Mouse (Mus musculus) limb, embryonic 12.5 days (tissue): ENCODE data around the gene Hbb-bh1. TPM values are rescaled to one million over a fixed set of nuclear protein-coding genes. Genes with fewer than 3 reads are reported as not detected.
"Not testable (repeated sequence)": the region's sequence is repeated elsewhere in the genome, so short reads cannot be mapped to it uniquely, and the experiment has no call there.

Source experiments
- ATAC-seq: fragments of 200-750 bp; cut with Nextera tagmentation; 2 replicates; pipeline ENCODE4 v1.8.0; 2017; ENCODE audit warnings: low read depth, moderate TSS enrichment; ENCODE audit not compliant: insufficient number of reproducible peaks, insufficient read depth, low FRiP score, low TSS enrichment
- H3K27ac ChIP-seq: fragments of 300-500 bp; sonication (generic); 2 replicates; pipeline ENCODE4 v1.5.1; 2016; ENCODE audit warnings: mild to moderate bottlenecking, moderate library complexity
- H3K27me3 ChIP-seq: fragments of 300-500 bp; sonication (generic); 2 replicates; pipeline ENCODE4 v1.6.1; 2016; ENCODE audit warnings: mild to moderate bottlenecking, moderate library complexity
- H3K36me3 ChIP-seq: fragments of 300-500 bp; sonication (generic); 2 replicates; pipeline ENCODE4 v1.6.1; 2016; ENCODE audit warnings: mild to moderate bottlenecking, moderate library complexity
- H3K4me1 ChIP-seq: fragments of 300-500 bp; sonication (generic); replicated peaks from 2 replicates; pipeline ENCODE4 v1.6.1; 2016
- H3K4me2 ChIP-seq: fragments of 300-500 bp; sonication (generic); 2 replicates; pipeline ENCODE4 v1.6.1; 2016; ENCODE audit warnings: mild to moderate bottlenecking, moderate library complexity
- H3K4me3 ChIP-seq: fragments of 300-500 bp; sonication (generic); replicated peaks from 2 replicates; pipeline ENCODE4 v1.5.1; 2016; ENCODE audit warnings: mild to moderate bottlenecking
- H3K9ac ChIP-seq: fragments of 300-500 bp; sonication (generic); replicated peaks from 2 replicates; pipeline ENCODE4 v1.6.1; 2016; ENCODE audit warnings: mild to moderate bottlenecking, moderate library complexity
- H3K9me3 ChIP-seq: fragments of 300-500 bp; sonication (generic); 2 replicates; pipeline ENCODE4 v1.6.1; 2016; ENCODE audit warnings: mild to moderate bottlenecking, moderate library complexity
- WGBS: fragments of 180-500 bp; shearing (Covaris S2); methylation state at CpG from one replicate; pipeline ENCODE4 v1.1.7; 2016; 5-methylcytosine and 5-hydroxymethylcytosine counted together
- polyA plus RNA-seq: library from polyadenylated mRNA; unstranded; fragments of >200 nt; fragmentation: Nextera tagmentation; extraction: Ambion mirVana; gene quantifications from 2 replicates; pipeline ENCODE4 v1.2.1, GENCODE M21; 2016

Hbb-bh1 gene
- polyA plus RNA-seq, 1 experiment from 2014 or later = 622 TPM

- H3K36me3 ChIP-seq = no peaks in the 10 kb centered on the region
- no peak overlapping the region for H3K27ac ChIP-seq
- no peaks in the 10 kb centered on the region for H3K4me1 ChIP-seq
- no peaks in the 10 kb centered on the region for H3K9me3 ChIP-seq
- H3K9ac ChIP-seq = no peak overlapping the region
- no peak overlapping the region for H3K4me2 ChIP-seq
- no peak overlapping the region for H3K4me3 ChIP-seq
- H3K27me3 ChIP-seq = no peaks in the 10 kb centered on the region
- 79% methylated on average over 1 of the region's 1 CpGs for WGBS
- no peak for ATAC-seq
Observed at GRCm38 (mm10) chr7:103811223-103811845, 31.6 kb downstream of the Hbb-bh1 start.

- H3K9ac ChIP-seq = no peak overlapping the region
- no peak overlapping the region for H3K27ac ChIP-seq
- 77% methylated on average over 3 of the region's 3 CpGs for WGBS
- H3K4me3 ChIP-seq = no peak overlapping the region
- ATAC-seq = no peak
- no peaks in the 10 kb centered on the region for H3K4me1 ChIP-seq
- H3K27me3 ChIP-seq = no peaks in the 10 kb centered on the region
- no peak overlapping the region for H3K4me2 ChIP-seq
- H3K9me3 ChIP-seq = no peaks in the 10 kb centered on the region
- H3K36me3 ChIP-seq = no peaks in the 10 kb centered on the region
Observed at GRCm38 (mm10) chr7:103810746-103811145, 32.2 kb downstream of the Hbb-bh1 start.

- no peak for ATAC-seq
- Histone ChIP-seq H3K4me3 (no peak overlapping the region), H3K4me1 (no peaks in the 10 kb centered on the region), H3K9me3 (no peaks in the 10 kb centered on the region), H3K9ac (no peak overlapping the region), H3K27me3 (no peaks in the 10 kb centered on the region), H3K36me3 (no peaks in the 10 kb centered on the region), H3K4me2 (no peak overlapping the region), H3K27ac (no peak overlapping the region)
- WGBS = 68% methylated on average over 1 of the region's 1 CpGs
Observed at GRCm38 (mm10) chr7:103810296-103810695, 32.7 kb downstream of the Hbb-bh1 start.

GRCm38 (mm10) chr7:103809801-103810155 is 33.2 kb downstream of the Hbb-bh1 start:
- 72% methylated on average over 1 of the region's 1 CpGs for WGBS

GRCm38 (mm10) chr7:103808971-103809800 is 33.8 kb downstream of the Hbb-bh1 start:
- H3K4me3 ChIP-seq = no peak overlapping the region
- ATAC-seq = no peak
- no peaks in the 10 kb centered on the region for H3K36me3 ChIP-seq
- H3K4me1 ChIP-seq = no peaks in the 10 kb centered on the region
- no peaks in the 10 kb centered on the region for H3K9me3 ChIP-seq
- H3K27ac ChIP-seq = no peak overlapping the region
- no peak overlapping the region for H3K4me2 ChIP-seq
- no peak overlapping the region for H3K9ac ChIP-seq
- H3K27me3 ChIP-seq = no peaks in the 10 kb centered on the region
- 66% methylated on average over 5 of the region's 5 CpGs for WGBS

More at GRCm38 (mm10) chr7:103809801-103810155, 33.2 kb downstream of the Hbb-bh1 start:
- H3K27me3 ChIP-seq = no peaks in the 10 kb centered on the region
- no peak overlapping the region for H3K4me3 ChIP-seq
- H3K9me3 ChIP-seq = no peaks in the 10 kb centered on the region
- no peak overlapping the region for H3K9ac ChIP-seq
- no peaks in the 10 kb centered on the region for H3K36me3 ChIP-seq
- H3K4me1 ChIP-seq = no peaks in the 10 kb centered on the region
- H3K27ac ChIP-seq = no peak overlapping the region
- ATAC-seq = no peak
- H3K4me2 ChIP-seq = no peak overlapping the region

- WGBS = 82% methylated on average over 2 of the region's 2 CpGs
- not testable (repeated sequence) for H3K4me1 ChIP-seq, ATAC-seq, H3K9me3 ChIP-seq, H3K4me3 ChIP-seq, H3K4me2 ChIP-seq, H3K27ac ChIP-seq, H3K27me3 ChIP-seq, H3K9ac ChIP-seq, H3K36me3 ChIP-seq
Observed at GRCm38 (mm10) chr7:103808120-103808519, 34.8 kb downstream of the Hbb-bh1 start.

GRCm38 (mm10) chr7:103806856-103807255 is 36.1 kb downstream of the Hbb-bh1 start:
- no peak overlapping the region for H3K4me2 ChIP-seq
- ATAC-seq = no peak
- no peaks in the 10 kb centered on the region for H3K4me1 ChIP-seq
- H3K9ac ChIP-seq = no peak overlapping the region
- H3K27ac ChIP-seq = no peak overlapping the region
- no peaks in the 10 kb centered on the region for H3K27me3 ChIP-seq
- H3K4me3 ChIP-seq = no peak overlapping the region
- no peaks in the 10 kb centered on the region for H3K9me3 ChIP-seq
- WGBS = 62% methylated on average over 1 of the region's 1 CpGs
- no peaks in the 10 kb centered on the region for H3K36me3 ChIP-seq

GRCm38 (mm10) chr7:103792669-103793388 is 50.1 kb downstream of the Hbb-bh1 start:
- Histone ChIP-seq H3K9ac (no peak overlapping the region), H3K4me2 (no peak overlapping the region), H3K4me3 (no peak overlapping the region), H3K9me3 (no peaks in the 10 kb centered on the region), H3K27me3 (no peaks in the 10 kb centered on the region), H3K36me3 (no peaks in the 10 kb centered on the region), H3K4me1 (no peaks in the 10 kb centered on the region), H3K27ac (no peak overlapping the region)
- ATAC-seq = no peak
- WGBS = 21% methylated on average over 4 of the region's 4 CpGs

- no peak within 1 kb of the TSS for H3K9ac ChIP-seq
- no peak within 1 kb of the TSS for H3K27ac ChIP-seq
- no peaks in the 10 kb centered on the region for H3K27me3 ChIP-seq
- H3K4me1 ChIP-seq = no peaks in the 10 kb centered on the region
- H3K4me3 ChIP-seq = no peak within 1 kb of the TSS
- no peaks in the 10 kb centered on the region for H3K36me3 ChIP-seq
- no peak for ATAC-seq
- 75% methylated on average over 3 of the region's 3 CpGs for WGBS
- H3K4me2 ChIP-seq = no peak within 1 kb of the TSS
- no peaks in the 10 kb centered on the region for H3K9me3 ChIP-seq
Observed at GRCm38 (mm10) chr7:103791721-103792120, 51.2 kb downstream of the Hbb-bh1 start, which contains the start of gene Olfr67. Olfr67 (minus strand) TSS chr7:103791821.
